Mouse (Mus musculus) urinary bladder, postnatal 10 days (tissue): Measurements from ENCODE around the gene Slc3a2.
A peak's percentile ranks its signal among the peaks of the same experiment; 100 is the strongest.
"Not testable (repeated sequence)": the region's sequence is repeated elsewhere in the genome, so short reads cannot be mapped to it uniquely, and the experiment has no call there.

Experiments used
- DNase-seq: peaks from one replicate; pipeline ENCODE4 v3.0.0; 2022; ENCODE audit warnings: low spot score

The Slc3a2 gene

DNA sequence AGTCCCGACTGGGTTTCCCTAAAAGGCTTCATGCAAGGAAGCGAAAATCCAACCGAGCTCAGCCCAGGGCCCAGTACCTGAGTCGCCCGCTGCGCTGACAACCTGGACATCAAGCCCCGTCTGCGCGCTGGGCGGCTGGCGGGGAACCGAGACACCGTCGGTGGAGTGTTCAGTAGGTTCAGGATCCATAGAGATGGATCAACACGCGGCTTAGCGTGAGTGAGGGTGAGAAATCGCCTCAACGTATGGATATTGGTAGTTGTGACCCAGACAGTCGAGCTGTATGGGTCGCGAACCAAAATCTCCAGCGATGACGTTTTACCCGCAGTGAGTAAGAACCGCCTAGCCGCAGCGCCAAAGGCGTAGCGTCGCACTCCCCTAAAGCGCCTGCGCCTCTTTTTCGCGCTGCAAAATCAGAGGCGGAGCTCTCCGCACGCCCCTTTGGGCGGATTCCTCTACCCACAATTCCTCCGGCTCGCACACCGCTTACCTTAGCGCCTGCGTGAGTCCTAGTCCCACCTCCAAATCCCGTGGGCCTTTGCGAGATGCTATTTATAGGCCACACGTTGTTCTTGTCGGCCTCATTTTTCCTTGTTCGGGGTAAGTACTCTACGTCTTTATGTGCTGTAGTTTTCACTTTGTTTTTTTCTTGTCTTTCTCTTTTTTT is at the start of gene Slc3a2:
TSS of gene Slc3a2 (minus strand) at position 463 of the 667 bp plus-strand sequence.
- peak; percentile 84 for DNase-seq

DNA sequence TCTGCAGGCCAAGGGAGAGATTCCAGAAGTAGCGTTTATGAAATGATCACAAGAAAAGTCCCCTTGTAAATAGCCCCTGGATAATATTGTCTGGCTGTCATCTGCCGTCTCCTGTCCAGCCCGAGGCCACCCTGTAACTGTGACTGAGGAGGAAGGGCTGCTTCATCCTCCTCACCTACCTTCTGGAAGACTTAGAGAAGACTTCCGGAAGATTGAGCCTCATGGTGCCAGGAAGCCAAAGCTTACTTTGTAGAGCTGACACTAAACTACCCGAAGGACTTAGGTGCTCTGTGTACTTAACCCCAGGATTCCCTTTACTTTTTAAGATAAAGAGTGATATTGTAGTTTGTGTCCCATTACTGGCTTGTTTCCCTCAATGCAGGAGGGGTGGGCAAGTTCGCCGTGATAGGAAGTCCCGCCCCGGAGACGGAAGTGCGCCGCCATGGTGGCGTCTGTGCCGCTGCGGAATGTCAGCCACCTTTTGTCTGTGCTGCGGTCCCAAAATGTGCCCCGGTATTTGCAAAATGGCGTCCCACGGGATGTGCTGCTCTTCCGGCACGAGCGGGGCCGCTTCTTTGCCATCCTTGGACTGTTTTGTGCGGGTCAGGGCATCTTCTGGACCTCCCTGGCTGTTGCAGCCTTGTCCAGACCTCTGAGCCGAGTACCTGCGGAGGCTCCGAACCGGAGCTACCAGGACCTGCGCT is 47.5 kb upstream of the Slc3a2 start, which contains the start of gene Tmem223:
TSS of gene Tmem223 (plus strand) at position 430 of the 704 bp plus-strand sequence.
- DNase-seq = peak; percentile 27

DNA sequence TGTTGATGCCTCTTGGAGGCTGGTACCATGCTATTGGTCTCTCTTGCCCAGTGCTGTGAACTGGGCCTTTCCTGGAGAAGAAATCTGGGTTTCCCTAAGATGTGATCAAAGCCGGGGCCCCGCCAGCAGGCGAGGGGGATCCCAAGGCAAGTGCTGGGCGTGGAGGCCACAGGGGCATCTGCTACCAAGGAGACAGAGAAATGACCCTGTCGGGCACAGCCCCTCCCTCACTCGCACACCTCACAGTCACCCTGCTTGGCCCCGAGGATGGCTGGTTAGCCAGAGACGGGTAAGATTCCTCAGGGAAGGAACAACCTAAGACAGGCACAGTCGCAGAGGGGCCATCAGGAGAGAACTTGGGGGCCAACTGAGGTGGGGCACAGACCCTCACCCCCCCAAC is 42.4 kb upstream of the Slc3a2 start:
- DNase-seq = no peak

DNA sequence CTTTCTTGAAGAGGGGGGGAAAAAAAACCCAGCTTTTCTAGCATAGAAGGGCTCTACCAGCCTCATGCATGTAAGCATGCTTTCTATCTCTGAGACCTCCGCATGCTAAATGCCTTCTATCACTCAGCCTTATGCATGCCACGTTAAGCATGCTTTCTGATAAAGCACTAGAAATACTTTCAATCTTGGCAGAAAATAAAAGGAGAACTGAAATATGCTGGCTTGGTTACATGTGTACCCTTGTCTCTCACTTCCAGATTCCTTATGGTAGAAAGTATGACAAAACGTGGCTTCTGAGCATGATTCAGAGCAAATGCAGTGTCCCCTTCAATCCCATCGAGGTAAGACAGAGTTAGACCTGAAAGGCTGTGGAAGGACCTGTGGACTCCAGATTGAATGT is 40.1 kb upstream of the Slc3a2 start:
- no peak for DNase-seq

DNA sequence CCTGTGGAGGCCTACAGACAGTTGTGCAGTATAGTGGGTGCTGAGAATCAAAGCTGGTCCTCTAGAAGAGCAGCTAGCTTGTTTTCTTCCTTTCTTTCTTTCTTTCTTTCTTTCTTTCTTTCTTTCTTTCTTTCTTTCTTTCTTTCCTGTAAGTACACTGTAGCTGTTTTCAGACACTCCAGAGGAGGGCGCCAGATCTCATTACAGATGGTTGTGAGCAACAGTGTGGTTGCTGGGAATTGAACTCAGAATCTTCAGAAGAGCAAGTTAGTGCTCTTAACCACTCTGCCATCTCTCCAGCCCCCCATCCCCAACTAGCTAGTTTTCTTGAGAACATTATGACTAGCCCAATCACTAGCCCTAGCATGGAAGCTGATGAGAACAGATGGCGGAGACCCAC is 37.6 kb upstream of the Slc3a2 start:
- no peak for DNase-seq

DNA sequence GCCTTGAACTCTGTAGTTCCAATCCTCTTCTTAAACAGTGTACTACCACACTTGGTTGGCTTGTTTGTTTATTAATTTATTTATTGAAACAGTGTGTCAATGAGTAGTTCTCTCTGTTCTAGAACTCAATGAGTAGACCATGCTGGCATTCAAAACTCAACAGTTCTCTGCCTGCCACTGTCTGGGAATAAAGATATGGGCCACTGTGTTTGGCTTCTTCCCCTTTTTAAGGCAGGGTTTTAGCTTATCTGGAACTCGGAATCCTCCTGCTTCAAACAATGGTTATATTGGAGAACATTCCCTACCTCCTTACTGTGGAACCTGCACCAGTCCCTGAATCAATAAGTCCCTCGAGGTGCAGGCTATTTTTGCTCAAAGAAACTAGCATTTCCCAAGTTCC is 35.7 kb upstream of the Slc3a2 start:
- DNase-seq = no peak

DNA sequence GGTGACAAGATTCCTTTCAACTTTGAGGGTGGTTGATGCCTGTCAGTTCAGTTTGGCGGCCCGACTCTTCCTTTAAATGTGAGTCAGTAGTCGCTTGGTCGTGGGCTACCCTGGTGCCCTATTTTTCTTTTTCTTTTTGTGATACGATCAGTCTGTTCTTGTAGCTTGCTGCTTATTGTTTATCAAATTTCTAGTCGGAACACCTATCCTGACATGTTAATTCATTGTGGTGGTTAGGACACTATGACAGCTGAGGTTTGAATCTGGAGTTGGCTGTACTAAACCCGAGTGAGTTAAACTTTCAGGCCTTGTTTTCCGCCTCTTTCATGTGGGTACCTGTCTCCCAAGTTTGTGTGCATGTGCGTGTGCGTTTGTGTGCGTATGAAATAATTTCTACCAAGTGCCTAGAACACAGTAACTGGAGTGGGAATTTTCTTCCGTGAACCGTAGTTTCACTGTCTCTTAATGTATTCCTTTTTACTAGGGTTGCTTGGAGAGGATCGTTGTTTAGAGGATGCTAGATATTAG is 34.4 kb upstream of the Slc3a2 start:
- DNase-seq = no peak

DNA sequence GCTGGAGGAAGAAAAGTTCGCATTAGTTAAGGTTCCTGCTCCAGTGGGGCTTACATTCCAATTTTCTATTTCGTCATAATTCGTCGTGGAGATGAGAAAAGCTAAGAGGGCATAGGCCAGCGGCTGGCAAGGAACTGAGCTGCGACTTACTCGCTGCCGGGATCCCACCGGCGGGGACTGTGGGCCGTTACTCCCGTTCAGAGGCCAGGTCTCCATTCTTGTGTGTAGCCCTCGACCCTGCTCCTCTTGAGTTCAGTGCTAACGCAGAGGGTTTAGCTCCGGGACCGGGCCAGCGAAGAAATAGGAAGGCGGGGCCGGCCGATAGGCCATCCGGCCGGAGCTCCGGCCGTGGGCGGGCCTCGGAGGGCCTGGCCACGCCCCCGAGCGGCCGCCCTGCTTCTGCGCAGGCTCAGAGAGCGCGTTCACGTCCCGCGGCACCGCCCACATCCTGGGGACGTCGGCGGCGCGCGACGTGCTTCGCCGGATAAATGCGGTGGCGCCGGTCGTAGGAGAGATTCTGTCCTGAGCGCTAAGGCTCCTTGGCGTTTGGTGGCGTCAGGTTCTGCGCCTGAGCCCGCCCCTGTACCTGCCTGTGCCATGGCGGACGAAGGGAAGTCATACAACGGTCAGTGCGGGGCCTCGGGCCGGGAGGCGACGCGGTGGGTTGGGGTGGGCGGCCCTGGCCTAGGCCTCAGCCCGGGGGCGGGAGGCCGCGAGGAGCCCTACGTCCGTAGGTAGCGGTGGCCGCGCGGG is 33.6 kb upstream of the Slc3a2 start, which contains the start of gene Nxf1:
TSS of gene Nxf1 (plus strand) at position 439 of the 753 bp plus-strand sequence.
- peak; percentile 70 for DNase-seq

DNA sequence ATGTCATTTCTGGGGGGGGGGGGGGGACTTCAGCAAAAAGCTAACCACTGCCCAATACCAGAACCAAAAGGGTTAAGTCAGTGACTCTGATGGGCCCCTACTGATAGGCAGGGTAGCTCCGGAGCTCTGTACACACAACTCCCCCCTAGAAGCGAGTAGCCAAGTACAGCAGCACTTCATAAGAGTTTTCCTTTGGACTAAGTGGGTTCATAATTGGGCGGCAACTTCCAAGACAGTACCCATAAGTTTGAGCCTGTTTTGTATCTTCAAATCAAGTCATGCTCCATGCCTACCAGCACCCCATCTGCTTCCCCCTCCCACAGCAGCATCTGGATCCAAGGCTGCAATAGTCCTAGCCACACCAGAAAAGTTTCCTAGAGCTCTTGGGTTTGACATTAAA is 32.5 kb upstream of the Slc3a2 start:
- DNase-seq = no peak

DNA sequence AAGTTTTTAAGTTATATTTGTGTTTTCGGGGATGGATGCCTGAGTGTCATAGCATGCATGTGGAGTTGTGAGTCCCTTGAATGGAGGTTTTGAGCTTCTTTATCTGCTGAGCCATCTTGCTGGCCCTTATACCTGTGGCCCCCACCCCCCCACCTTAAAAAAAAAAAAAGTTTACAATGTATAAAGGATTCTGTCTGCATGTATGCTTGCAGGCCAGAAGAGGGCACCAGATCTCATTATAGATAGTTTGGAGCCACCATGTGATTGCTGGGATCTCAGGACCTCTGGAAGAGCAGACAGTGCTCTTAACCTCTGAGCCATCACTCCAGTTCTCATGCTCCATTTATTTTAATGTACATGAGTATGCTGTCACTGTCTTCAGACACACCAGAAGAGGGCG is 24.2 kb upstream of the Slc3a2 start:
- no peak for DNase-seq

DNA sequence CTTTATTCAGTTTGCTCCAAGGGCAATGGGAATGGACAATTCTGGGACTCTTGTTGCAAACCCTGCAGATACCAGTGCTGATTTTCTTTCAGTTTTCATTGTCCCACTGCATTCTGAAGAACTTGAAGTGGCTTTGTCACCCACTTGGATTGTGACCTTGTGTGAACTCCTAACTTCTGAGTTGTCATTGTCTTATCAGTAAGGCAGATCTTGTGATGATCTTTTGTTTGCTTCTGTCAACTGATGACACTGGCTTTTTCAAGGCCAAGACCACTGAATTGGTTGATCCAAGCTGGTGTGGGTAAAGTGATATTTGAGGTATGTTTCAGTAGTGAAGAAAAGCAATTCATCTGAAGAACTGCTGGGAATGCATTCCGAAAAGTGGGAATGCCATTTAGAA is 22.2 kb upstream of the Slc3a2 start:
- no peak for DNase-seq

DNA sequence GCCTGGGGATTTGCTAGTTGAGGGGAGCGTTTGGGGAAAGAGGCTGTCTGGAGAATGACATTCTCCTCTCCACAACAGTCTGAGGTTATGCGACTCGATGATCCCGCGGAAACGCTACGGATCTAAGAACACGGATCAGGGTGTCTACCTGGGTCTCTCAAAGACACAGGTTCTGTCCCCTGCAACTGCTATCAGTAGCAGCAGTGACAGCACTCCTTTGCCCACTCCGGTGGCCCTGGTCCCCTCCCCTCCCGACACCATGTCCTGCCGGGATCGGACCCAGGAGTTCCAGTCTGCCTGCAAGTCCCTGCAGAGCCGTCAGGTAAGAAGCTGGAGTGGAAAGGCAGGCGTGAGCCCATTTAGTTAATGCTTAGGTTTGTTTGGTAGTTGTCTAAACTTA is 19.0 kb upstream of the Slc3a2 start:
- no peak for DNase-seq

DNA sequence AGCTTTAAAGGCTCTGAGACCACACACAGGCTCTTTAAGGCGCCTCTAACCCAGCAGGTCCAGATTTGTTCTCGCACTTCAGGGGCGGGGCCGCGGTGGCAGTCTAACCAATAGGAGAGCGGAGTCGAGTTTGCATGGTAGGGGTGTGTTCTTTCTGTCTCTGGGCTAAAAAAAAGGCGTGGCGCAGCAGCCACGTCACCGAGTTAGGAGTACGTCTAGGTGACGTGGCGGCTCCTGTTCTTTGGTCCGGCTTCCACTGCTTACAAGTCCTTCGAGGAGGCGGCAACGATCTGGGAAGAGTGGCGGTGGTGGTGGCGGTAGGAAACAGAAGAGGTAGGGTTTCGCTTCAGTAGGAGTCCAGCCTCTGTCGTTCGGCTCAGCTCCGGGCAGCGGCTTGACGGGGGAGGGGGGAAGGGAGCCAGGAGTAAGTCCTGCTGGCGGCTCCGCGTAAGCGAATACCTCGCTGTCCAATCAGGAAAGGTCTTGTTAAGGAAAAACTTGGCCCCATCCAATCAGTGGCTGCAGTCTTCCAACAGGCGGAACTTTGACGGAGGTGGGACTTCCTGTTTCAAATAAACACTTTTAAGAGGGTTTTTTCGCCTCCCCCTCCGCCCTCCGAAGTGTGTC is 18.2 kb upstream of the Slc3a2 start, which contains the start of gene Stx5a:
TSS of gene Stx5a (plus strand) at position 171 of the 627 bp plus-strand sequence.
- peak; percentile 77 for DNase-seq

DNA sequence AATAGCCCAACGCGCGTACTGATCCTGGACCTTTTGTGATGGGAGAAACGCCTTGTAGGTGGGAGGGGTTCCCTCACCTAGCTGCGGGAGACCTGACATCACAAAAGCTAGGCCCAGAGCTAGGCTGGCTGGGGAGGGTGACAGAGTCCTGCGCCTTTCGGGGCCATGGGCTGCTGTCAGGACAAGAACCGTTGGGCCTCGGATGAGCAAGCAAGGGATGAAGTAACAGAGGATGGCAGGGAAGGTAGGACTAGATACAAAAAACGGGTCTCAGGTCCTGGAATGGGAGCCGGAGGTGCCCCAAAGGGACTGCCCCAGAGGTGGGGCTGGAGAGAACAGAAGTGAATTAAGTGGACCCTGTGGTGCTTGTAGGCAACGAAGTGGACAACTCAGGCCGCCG is 17.4 kb upstream of the Slc3a2 start, which contains the start of gene 1700092M07Rik:
TSS of gene 1700092M07Rik (plus strand) at position 116 of the 400 bp plus-strand sequence.
- DNase-seq = no peak

DNA sequence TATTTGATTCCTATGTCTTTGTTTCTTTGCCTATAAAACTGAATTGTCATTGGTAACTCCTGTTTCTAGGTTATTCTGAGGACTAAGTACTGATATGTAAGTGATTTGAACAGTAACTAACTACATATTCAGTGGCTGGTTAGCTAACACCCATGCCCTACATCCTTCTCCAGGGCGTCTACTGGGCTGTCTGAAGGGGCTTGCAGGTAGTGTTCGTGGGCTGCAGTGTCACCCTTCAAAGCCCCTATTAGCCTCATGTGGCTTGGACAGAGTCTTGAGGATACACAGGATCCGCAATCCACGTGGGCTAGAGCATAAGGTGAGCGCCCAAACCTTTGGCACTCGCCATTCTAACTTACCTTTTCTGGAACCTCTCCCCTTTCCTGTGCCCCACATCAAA is 16.5 kb upstream of the Slc3a2 start:
- no peak for DNase-seq

DNA sequence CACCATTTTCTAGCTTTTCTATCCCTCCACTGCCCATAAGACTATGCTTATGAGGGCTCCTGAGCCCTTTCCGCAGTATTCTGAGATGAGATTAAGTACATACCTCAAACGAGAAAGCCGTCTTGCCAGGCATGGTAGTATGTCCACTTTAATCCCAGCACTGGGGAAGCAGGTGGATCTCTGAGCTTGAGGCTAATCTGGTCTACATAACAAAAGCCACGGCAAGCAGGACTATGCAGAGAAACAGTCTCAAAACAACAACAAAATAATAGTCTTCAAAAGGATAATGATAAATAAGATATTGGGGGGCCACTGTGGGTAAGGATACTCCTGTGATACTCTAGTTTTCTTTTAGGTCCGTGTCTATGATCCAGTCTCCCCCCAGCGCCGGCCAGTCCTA is 15.7 kb upstream of the Slc3a2 start:
- no peak for DNase-seq

DNA sequence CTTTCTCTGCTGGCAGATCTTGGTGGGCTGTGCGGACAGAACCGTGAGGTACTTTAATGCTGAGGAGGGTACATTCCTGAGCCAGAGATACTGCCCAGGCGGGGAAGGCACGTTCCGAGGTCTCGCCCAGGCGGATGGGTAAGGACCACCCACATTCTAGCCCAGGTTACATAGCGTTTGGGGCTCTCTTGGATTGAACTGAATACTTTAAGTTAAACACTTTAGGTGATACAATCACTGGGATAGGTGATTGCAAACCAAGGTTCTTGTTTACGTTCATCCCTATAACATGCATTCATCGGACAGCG is 12.9 kb upstream of the Slc3a2 start:
- DNase-seq = no peak

DNA sequence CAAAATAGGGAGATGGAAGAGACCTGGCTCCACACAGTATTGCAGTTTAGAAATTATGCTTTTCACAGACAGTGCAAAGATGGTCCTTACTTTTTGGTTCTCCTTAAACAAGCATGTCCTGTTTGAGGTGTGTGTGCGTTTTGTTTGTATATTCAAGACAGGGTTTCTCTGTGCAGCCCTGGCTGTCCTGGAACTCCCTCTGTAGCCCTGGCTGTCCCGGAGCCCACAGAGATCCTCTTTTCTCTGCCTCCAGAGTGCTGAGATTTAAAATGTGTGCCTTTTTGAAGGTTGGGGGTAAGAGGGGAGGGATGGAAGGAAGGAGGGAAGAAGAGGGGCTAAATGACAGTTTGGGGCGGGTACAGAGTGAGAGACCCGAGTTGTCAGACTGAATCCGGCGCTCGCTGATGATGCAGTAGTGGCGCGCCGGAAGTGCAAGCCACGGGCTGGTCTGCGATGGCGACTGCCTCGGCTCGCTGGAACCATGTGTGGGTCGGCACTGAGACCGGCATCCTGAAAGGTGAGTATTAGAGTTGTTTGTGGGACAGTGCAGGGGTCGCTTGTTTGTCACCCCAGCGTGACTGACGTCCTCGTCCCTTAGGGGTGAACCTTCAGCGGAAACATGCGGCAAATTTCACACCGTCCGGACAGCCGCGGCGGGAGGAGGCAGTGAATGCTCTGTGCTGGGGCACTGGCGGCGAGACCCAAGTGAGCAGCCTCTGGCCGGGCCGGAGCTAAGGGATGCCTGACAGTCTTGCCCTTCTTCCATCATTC is 12.4 kb upstream of the Slc3a2 start, which contains the start of gene Wdr74:
TSS of gene Wdr74 (plus strand) at position 439 of the 771 bp plus-strand sequence.
- peak; percentile 65 for DNase-seq

DNA sequence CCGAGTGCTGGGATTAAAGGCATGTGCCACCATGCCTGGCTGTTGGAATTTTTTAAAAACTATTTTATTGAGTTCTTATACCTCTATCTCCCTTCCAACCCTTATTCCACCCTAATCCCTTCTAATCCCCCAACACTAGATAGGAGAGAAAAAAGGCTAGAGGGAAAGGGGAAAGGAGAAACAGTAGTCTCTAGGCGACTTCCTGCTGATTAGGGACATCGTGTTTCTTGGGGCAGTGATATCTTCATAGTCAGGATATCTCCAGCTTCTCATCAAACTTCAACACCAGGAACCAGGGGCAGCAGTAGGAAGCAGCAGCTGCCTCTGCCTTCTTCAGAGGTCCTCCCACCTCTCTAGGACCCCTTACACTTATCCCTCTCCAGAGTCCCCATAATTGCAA is 11.2 kb upstream of the Slc3a2 start:
- DNase-seq = no peak

DNA sequence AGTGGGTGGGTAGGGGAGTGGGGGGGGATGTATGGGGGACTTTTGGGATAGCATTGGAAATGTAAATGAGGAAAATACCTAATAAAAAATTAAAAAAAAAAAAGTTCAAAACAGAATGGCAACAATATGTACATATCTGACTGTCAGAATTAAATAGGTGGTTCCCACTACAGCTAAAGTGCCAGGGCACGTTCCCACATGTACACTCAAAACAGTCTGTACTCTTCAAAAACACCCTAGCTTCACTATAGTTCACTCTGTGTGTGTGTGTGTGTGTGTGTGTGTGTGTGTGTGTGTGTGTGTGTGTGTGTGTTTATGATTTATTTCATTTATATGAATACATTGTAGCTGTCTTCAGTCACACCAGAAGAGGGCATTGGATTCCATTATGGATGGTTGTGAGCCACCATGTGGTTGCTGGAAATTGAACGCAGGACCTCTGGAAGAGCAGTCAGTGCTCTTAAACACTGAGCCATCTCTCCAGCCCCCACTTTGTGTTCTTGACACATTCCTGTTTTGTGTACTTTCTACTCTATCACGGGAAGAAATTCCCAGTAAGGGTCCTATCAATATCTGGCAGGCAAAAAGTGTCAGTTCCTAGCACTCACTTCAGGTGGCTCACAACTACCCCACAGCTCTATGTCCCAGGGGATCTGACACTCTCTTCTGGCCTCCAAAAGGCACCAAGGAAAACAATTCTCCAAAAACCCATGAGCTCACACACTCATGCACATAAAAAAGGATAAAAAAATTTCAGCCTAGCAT is 5.3 kb upstream of the Slc3a2 start:
- DNase-seq = not testable (repeated sequence)
